Mouse (Mus musculus) adrenal gland, adult 8-10 months (tissue): Measurements from ENCODE around the gene Lgals3. TPM values are rescaled to one million over a fixed set of nuclear protein-coding genes. Genes with fewer than 3 reads are reported as not detected.
"Not testable (repeated sequence)": the region's sequence is repeated elsewhere in the genome, so short reads cannot be mapped to it uniquely, and the experiment has no call there.

ENCODE experiments used
- DNase-seq: peaks from one replicate; pipeline ENCODE4 v3.0.0; 2022
- total RNA-seq, 4 experiments: library from RNA; stranded (reverse); gene quantifications; 2 replicates each; pipeline ENCODE4 v1.2.4; 2022

Gene Lgals3
- total RNA-seq = 10 to 100 TPM; 13.9 to 50.0 (median 27.4) TPM

DNA sequence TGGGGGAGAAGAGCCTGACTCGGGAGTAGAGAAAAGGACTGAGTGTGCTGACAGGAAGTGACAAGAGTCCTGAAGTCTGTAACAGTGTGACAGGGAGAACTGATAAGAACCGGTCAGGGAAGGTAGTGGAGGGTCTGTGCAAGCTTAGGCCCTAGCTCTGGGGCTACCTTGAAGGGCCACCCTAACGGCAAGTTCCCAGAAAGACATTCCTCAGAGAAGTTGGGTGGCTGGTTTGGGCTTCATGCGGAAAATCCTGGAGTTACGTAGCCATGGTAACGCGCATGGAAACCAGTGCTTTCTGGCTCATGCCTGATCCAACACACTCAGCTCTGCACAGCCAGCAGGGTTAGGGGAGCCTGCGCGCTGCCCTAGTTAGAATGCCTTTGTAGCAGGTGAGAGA lies at the start of gene Lgals3:
Lgals3 (plus strand) TSS at position 291 of the 400 bp plus-strand sequence.
- DNase-seq = no peak

DNA sequence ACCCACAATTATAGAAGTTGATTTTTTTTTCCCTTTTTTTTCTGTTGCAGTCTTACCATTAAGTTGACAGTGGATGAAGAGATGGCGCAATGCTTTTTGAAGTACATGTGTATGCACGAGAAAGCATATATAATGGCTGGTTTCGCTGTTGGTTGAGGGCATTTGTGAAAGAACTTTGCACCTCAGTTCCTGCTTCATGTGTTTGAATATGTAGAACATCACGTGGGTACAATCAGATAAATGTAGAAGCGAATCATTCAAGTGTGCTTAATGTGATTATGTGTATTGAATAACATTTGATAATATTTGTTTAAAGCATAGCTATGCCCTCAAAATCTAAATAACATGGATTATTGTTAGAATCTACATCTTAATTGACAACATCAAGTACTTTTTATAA lies 48.2 kb upstream of the Lgals3 start:
- DNase-seq = no peak

DNA sequence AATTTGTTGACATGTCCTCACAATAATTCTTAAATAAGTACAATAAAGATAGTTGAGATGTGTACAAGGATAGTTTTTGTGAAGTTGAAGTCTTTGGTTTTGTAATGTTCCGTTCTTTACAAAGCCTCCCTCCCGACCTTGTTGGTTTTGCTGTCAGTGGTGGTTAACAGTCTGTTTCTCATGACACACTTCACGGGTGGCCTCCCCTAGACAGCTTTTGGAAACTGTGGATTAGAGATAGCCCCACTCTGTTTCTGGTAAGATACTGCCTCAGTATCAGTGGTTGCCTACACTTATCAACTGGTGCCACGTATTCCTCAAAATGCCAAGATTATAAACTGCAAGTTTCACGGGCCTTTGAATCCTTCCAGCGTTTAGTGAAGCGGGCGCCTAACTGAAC lies 46.0 kb upstream of the Lgals3 start:
- not testable (repeated sequence) for DNase-seq

DNA sequence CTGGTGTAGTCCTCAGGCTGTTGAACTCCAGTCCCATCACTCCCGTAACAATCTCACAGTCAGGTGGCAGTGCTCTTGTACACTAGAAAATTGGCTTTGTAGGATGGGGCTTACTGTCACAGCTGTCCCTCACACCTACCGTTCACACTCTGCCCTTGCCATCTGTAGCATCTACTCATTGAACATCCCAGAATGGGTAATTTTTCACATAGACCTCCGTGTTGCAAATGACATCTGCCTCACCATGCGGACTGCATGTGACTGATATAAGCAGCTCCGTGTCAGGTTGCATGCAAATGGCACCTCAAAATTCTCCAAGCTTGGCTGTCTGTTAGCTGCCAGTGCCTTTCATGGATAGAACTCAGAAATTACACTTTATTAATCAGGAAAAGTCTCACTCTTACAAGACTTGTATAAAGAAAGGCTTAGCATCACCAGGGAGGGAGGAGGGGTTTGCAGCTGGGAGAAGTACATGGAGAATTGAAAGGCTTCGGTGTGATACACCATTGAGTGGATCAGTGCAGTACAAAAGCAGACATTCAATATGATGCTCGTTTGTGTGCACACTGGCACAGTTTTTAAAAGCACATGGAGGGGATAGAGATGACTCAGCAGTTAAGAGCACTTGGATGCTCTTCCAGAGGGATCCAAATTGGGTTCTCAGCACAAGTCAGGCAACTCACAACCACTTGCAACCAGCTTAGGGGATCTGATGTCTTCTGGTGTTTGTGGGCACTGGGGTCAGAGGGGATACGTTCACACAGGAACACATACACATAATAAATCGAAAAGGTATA lies 41.4 kb upstream of the Lgals3 start:
- DNase-seq = no peak

DNA sequence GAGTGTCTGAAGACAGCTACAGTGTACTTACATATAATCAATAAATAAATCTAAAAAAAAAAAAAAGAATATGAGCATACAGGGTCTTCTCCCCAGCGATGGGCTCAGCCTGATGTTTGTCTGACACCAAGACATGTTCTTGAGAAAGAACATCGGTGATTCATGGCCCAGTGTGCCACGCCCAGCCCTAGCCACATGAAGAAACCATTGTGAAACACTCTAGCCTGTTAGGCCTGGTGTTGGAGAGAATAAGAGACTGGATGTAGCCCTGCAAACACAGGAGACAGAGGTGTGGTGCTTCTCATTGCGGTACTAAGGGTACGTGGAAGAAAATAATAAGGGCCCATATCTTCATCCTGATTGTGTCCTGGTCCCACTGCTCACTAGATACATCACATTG lies 40.2 kb upstream of the Lgals3 start:
- DNase-seq = no peak

DNA sequence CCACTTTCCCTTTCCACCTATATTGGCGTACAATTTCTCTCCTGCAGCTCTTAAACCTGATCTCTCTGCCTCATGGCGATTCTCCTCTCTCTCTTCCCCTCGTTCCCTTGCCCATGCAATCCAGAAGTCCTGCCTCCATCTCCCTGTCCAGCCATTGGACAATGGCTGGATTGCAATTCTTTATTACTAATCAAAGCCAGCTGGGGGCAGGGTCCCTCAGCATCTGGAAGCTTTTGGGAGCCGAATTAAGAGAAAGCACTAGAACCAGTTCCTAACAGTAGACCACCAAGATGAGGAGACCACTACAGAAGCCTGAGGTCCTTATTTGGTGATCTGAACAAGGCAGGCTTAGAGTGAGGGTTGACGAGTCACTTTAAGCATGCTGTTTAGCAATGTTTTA lies 35.6 kb upstream of the Lgals3 start:
- no peak for DNase-seq

DNA sequence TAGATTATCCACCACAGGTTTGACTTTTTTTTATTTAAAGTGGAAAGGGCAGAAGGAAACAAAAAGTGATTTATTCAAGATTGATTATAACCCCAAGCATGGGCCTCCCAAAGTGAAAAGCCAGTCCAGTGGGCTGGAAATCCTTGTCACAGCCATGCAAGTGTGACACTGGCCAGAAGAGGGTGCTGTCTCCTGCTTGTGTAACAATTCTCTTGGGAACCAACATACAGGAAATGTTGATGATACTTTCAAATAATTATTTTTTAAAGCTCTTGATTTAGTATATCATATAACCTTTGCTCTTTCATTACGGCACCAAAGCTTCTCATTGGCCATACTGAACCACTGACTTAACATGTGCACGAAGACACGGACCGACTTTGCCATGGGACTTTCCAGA lies 32.7 kb upstream of the Lgals3 start:
- DNase-seq = peak; percentile 26

DNA sequence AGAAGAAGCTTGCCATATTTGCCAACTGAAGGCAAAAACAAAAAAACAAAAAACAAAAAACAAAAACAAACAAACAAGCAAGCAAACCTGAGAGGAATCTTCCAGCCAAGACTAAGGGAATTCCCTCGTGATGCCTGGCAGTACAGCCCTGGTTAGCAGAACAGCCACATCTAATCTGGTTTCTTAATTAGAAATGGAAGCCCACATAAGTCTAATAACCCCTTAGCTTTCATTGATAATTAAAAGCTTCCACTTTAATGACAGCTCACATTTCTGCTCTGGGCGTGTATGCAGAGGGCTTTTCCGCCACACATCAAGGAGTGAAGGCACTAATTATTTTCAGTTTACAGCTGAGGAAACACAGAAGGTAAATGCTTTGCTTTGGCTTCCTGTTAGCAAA lies 32.3 kb upstream of the Lgals3 start:
- no peak for DNase-seq

DNA sequence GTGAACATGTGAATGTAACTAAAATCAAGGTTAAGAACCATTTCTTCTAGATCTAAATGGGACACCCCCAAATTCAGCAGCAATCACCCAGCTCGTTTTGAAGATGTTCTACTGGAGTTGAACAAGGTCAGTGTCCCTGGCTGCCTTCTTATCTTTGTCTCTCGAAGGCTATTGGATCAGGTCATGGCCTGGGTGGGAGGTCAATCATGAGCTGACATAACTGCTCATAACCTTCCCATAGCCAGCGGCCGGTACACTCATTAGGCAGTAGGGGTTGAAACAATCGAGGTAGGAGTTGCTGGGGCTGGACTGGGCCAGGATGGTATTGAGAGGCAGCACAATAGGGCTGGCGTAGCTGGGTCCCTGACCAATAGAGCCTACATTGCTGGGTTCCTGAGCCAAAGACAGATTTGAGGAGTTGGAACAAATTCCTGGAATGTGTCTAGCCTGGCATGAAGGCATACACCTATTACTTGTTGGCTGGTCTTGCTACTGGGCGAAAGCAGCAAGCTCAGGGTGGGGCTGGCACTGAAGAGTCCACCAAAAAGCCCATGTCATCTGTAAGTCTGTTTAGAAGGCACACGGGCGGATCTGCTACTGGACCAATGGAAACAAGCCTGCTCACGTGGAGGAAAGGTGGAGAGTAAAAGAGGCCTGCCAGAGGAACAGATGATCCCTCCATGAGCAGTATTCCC lies 27.2 kb upstream of the Lgals3 start:
- peak; percentile 37 for DNase-seq

DNA sequence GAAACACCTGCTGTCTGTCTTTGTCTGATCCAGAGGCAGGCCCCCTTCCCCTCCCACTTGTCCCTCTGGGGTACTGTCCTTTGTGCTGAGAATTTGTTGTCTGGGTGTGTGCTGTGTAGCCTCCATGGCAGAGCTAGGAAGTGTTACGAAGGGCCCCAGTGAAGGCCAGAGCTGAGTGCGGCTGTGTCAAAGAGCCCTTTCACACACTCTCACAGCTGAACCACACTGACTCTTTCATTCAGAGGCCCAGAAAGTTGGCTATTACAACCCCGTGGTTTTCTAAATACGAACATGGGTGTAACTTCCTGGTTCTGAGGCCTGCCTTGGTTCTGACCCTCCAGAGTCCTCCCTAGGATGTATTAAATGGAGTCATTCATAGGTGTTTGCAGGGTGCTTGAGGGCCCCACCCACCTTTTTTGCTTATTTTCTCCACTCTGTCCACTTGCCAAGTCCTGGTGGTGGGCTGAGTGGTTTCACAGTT lies 25.7 kb upstream of the Lgals3 start:
- no peak for DNase-seq

DNA sequence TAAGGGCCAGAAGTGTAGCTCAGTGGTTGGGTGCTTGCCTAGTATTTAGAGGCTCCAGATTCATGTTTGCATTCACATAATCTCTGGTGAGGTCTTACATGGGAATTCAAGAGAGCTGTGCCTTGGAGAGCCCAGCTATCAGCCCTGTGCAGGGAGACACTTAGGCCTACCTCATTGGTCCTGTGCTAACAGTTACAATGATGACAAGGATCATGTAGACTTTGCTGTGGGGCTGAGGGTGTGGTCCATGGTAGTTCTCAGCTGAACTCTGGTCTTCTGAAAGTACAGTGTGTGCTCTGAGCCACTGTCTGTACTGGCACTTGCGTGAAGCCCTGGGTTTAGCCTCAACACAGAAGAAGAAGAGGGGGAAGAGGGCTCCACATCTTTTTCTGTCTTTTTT lies 20.8 kb upstream of the Lgals3 start:
- DNase-seq = no peak

DNA sequence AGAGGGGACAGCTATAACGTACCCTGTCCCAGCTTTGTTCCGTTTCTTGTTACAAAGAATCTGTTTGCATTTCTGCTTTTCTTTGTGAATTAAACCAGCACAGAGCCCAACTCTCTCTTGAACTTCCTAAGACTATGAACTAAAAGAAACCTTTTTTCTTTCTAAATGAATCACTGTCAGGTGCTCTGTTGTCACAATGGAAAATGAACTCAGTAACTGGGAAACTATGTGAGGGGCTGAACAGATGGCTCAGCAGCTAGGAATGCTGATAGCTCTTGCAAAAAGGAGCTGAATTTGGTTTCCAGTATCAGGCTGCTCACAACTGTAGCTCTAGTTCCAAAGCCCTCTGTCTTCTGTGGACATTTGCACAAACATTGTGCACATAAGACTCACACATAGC lies 16.6 kb upstream of the Lgals3 start:
- no peak for DNase-seq

DNA sequence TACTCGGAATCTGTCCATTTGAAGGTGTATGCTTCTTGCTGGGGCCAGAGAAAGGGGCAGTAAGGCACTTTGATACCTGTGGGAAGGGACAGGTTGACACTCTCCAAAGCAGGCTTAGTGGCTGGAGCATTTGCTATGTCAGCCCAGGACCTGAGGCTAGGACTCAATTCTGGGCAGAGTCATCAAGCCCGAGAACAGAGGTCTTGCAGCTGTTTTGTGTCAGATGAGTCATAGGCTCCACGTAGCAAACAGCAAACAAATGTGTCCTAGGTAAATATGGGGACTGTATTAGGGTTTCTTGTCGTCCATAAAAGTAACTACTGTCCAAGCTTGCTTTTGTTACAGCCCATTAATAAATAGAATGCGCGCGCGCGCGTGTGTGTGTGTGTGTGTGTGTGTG lies 15.3 kb upstream of the Lgals3 start:
- DNase-seq = no peak

DNA sequence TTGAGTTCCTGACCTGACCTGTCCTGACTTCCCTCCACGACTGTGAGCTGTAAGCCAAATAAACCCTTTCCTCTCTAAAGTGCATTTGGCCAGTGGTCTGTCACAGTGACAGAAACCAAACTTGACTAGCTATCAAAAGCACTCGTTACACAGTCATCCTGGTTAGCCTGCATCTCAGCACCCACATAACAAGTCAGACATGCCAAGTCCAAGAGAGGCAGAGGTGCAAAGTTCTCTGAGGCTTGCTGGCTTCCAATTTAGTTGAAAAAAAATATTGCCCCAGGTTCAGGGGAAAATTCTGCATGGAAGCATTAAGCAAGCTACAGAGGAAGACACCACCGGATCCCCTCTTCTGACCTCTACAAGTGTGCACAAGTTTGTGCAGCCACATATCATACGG lies 14.3 kb upstream of the Lgals3 start:
- DNase-seq = no peak

DNA sequence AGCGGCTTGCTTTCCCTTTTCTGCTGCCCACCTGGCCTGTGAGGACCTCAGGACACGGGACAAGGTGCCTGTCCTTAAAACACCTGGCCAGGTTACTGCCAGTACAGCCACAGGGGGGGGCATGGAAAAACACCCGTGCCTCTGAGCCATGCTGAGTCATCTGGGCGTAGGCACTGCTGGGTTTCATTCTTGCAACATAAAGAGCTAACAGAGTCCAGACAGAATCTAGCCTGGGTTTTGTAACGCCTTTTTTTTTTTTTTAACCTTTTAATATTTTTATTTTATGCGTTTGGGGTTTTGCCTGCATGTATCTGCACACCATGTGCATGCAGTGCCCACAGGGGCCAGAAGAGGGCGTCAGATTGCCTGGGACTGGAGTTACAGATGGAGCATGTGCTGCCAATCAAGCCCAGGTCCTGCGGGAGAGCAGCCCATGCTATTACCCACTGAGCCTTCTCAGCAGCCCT lies 13.4 kb upstream of the Lgals3 start:
- DNase-seq = peak; percentile 47

DNA sequence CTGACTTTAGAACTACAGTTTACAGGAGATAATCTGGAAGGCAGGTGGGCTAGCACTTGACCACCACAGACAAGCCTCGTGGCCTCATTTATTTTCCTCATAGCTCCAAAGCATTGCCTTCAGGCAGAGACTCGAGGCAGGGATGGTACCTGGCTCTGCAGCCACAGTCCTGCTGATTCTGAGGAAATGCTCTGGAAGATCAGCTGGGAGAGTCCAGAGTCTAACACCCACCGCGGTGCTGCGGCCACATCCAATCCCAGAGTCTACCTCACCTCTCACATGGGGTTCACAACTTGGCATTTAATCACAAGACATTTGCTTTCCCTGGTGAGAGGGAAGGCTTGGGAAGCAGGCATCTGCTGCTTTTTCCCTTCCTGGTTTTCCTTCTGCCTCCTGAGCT lies 12.6 kb upstream of the Lgals3 start:
- no peak for DNase-seq

DNA sequence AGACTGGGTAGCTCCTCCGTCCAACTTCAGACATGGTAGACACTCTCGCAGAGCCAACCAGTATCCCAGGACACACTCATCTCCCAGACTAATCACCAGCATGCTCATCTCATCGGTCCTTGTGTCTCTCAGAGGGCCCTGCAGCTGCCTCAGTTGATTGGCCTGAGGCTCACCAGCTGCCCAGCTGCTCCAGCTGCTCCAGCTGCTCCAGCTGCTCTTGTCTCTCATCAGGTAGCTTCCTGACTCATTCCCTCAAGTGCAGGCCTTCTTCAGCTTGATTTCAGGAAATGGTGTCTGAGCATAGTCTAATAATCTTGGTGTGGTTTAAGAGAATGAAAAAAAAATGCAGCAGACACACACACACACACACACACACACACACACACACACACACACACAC lies 10.9 kb upstream of the Lgals3 start:
- DNase-seq = no peak

DNA sequence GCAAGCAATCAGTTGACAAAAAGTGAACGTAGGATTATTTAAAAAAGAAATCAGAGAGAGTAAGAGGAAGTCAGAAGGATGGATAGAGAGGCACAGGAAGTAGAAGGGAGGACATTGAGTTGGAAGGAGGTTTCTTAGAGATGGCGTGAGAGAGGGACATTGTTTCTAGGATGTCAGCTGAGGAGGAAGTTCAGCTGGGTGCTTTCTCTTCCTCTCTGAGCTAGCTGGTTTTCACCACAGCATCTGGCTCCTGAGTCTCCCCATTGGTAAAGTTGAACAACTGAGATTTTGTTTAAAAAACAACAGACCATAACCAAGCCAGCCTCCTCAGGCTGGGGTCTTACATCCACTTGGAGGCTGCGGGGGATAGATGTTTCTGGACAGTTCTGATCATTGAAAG lies 7.9 kb upstream of the Lgals3 start:
- DNase-seq = no peak

DNA sequence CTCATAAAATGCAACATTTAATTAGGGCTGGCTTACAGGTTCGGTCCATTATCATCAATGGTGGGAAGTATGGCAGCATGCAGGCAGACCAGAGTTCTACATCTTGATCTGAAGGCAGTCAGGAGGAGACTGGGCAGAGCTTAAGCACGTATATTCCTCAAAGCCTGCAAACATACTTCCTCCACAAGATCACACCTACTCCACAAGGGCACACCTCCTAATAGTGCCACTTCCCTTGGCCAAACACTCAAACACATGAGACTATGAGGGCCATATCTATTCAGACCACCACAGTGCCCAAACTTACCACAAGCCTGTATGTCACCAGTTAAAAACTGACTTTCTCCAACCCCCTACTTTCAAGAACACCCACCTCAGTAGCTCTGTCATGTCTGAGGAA lies 6.1 kb upstream of the Lgals3 start:
- no peak for DNase-seq

DNA sequence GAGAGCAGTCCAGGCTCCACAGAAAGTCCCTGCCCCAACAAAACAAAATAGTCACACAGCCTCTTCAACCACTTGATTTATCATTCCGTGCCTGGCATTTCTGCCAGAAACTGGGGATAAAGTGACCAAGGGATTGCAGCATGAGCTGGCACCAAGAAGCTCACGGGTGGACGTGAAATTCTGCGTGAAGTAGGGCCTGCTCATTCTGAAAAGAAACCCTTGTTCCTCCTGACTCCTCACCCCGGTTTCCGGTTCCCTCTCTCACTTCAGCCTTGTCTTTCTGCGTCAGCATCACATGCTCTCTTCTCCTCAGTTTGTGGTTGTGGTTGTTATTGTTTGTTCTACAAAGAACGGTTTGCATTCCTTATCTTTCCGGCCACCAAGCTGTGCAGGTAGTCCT lies 5.7 kb upstream of the Lgals3 start:
- no peak for DNase-seq

DNA sequence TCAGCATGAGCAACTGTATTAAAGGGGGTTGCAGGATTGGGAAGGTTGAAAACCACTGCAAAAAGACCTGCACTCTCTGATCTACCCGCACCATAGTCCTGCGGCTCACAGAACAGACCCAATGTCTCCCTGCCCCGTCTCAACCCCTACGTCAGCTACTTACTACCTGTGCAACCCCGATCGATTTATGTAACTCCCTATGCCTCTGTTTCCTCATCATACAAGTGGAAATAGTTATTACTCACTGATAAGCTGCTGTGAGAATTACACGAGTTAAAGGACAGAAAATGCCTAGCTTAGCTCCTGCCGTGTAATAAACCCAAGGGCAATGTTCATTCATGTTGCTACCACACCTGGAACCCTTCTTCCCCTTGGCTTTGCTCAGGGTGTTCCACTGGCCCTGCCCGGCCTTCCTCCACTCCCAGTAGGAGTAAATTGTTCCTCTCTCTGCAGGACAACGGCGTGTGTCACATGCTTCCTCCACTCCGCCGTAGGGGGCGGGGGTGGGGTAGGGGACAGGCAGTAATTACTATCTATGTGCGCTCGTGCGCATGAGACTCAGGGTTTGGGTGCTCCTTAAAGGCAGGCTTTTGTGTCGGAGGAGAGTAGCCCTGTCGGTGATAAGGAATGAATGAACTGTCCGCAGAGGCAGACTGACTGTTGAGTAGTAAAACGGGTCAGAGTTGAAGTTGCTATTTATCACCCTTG lies 2.7 kb upstream of the Lgals3 start:
- no peak for DNase-seq

DNA sequence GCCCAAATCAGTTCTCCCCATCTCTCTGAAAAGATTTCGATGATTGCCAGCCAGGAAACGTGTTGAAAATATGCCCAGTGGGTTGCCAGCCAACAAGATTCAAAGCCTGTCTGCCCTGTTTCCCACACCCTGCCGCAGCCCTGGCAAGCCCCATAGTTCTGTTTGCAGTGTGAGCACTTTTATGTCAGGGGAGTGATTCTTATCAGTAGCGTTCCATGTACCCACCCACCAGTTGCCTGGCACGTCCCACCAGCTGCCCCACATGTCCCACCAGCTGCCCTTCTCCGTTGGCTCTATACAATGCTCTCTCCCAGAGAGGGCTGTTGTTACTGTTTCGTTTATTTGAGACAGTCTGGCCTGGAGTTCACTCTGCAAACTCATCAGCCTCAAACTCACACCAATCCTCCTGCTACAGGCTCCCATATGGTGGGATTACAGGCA lies 650 bp upstream of the Lgals3 start:
- DNase-seq = no peak

DNA sequence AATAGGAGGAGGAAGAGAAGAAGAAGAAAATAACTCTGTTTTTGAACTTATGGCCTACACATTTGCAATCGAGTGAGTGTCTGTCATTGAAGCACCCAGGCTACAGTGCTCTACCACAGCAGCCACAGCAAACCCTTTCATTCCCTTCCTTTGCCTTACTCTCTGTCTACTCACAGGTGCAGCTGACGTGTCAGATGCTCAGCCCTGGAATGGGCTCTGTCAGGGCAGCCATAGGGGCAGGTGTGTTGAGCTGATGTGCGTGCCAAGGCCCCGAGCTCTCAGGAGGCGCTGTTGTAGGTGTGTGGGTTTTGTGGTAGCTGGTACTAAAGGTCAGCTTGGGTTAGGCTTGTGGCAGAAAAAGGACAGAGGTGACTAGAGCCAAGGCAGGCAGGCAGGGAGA lies 2.2 kb downstream of the Lgals3 start:
- no peak for DNase-seq
